Mouse (Mus musculus): ENCODE measurements around the gene Gtf2h3.

Gene Gtf2h3

DNA sequence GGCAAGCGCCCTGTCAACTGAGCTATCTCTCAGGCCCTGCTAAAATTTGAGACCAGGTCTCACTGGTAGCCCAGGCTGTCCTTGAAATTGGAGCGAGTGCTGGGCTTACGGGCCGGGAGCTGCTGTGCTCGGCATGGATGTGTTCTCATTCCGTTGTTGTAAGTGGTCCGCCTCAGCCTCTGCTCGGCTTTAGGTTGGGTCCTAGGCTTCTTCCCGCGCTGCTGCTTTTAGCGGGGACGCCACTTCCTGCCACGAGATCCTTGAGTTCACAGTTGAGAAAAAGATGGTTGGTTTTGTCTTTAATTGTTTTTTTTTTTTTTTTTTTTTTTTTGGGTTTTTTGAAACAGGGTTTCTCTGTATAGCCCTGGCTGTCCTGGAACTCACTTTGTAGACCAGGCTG lies 58.9 kb downstream of the Gtf2h3 start:
- no peak for DNase-seq

Data from kidney, adult 18-20 months (tissue).